ENCODE assay signal across 21 mouse cellular contexts in the genomic region with DNA sequence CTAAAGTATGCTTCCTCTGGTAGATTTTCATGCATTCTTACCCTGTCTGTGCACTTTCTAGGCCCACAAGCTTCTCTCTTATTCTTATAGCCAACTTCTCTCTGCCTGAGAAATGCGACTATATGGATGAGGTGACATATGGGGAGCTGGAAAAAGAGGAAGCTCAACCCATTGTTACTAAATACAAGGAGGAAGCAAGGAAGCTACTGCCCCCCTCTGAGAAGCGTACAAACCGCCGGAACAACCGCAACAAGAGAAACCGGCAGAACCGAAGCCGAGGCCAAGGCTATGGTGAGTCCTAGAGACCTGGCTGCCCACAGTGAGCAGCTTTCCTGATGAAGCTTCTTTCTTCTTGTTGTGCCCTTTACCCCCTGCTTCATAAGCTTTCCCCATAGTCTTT. TPM values are rescaled to one million over a fixed set of nuclear protein-coding genes. Genes with fewer than 3 reads are reported as not detected.
DNase-seq lines count a peak whose midpoint lies in the region; ATAC-seq and TF ChIP-seq lines count a peak whose summit lies in the region.
"Had no signal": no experiment of that assay in that cellular context is flagged by ENCODE, and none has a peak within 500 bp of the region (broad histone marks: within the 10 kb centered on the region; RNA-seq: fewer than 3 reads in every experiment).

Gene AC129217.1, plus strand, starts transcription at position 114 of the 400 bp plus-strand sequence.

- WGBS in heart, embryonic 13.5 days = 87% methylated on average over 8 of the region's 8 CpGs
- WGBS in lung, embryonic 14.5 days = 88% methylated on average over 8 of the region's 8 CpGs
- WGBS in midbrain, embryonic 13.5 days = 92% methylated on average over 8 of the region's 8 CpGs

- H3K4me2 ChIP-seq in heart, embryonic 13.5 days = no peak within 1 kb of the TSS
- no peak within 1 kb of the TSS for H3K4me2 ChIP-seq in lung, embryonic 14.5 days
- H3K4me2 ChIP-seq in midbrain, embryonic 13.5 days (replicated peaks) = no peak within 1 kb of the TSS
- H3K4me2 ChIP-seq: heart, embryonic 11.5 days; intestine, embryonic 15.5 days; midbrain, embryonic 11.5 days; stomach, embryonic 15.5 days had no signal

- intact Hi-C loops in heart, postnatal 14 days (cut with DNase I) = loop anchor here (5.0 kb wide), 1 partner anchor 83 kb away; no protein-coding TSS in a partner anchor
- intact Hi-C loops in heart, postnatal 36 days (cut with DNase I) = no loop called here

- H3K27ac ChIP-seq in heart, embryonic 13.5 days (replicated peaks) = no peak within 1 kb of the TSS
- no peak within 1 kb of the TSS for H3K27ac ChIP-seq in lung, embryonic 14.5 days (ENCODE audit: low read depth)
- H3K27ac ChIP-seq in midbrain, embryonic 13.5 days = no peak within 1 kb of the TSS
- H3K27ac ChIP-seq: intestine, embryonic 15.5 days; liver, embryonic 14.5 days; stomach, embryonic 15.5 days had no signal

- no peak for DNase-seq in heart, postnatal 14 days
- DNase-seq in lung, embryonic 14.5 days = peak; percentile 11
- no peak for DNase-seq in lung, postnatal 10 days
- no peak for DNase-seq in heart, postnatal 36 days
- no peak for DNase-seq in heart, postnatal 4 days
- DNase-seq: adrenal gland, adult 8-10 months; cerebellum, postnatal 14 days; gastrocnemius, postnatal 36 days; spleen, adult 18-20 months had no signal

- ATAC-seq in heart, embryonic 13.5 days (ENCODE audit: extremely low read depth, insufficient number of reproducible peaks, low FRiP score, low TSS enrichment) = no peak
- no peak for ATAC-seq in lung, embryonic 14.5 days (ENCODE audit: insufficient read depth)
- peak; percentile 78 for ATAC-seq in hematopoietic stem cell, adult 5-6 weeks (replicated peaks in 1 of 2; ENCODE audit: insufficient read depth in 1 of 2, low FRiP score in 2 of 2, low TSS enrichment in 1 of 2, low read depth in 1 of 2, poor library complexity in 2 of 2, severe bottlenecking in 2 of 2)
- ATAC-seq in midbrain, embryonic 13.5 days = no peak
- ATAC-seq: intestine, embryonic 15.5 days had no signal

- H3K9ac ChIP-seq in heart, embryonic 13.5 days = peak within 1 kb of the TSS; percentile 14; the same call in 1 of the 2 replicates
- H3K9ac ChIP-seq in lung, embryonic 14.5 days = no peak within 1 kb of the TSS
- no peak within 1 kb of the TSS for H3K9ac ChIP-seq in midbrain, embryonic 13.5 days (replicated peaks)
- H3K9ac ChIP-seq: intestine, embryonic 15.5 days; liver, embryonic 14.5 days; stomach, embryonic 15.5 days had no signal

- no peaks in the 10 kb centered on the region for H3K4me1 ChIP-seq in heart, embryonic 13.5 days
- H3K4me1 ChIP-seq in lung, embryonic 14.5 days (ENCODE audit: insufficient read depth) = no peaks in the 10 kb centered on the region
- H3K4me1 ChIP-seq in midbrain, embryonic 13.5 days (replicated peaks) = no peaks in the 10 kb centered on the region
- H3K4me1 ChIP-seq: intestine, embryonic 15.5 days; stomach, embryonic 15.5 days had no signal

- H3K9me3 ChIP-seq in heart, embryonic 13.5 days = no peaks in the 10 kb centered on the region
- H3K9me3 ChIP-seq in lung, embryonic 14.5 days (ENCODE audit: low read depth, low read length) = no peaks in the 10 kb centered on the region
- H3K9me3 ChIP-seq in midbrain, embryonic 13.5 days = no peaks in the 10 kb centered on the region
- H3K9me3 ChIP-seq: intestine, embryonic 15.5 days; stomach, embryonic 15.5 days had no signal

- H3K27me3 ChIP-seq in heart, embryonic 13.5 days (replicated peaks) = no peaks in the 10 kb centered on the region
- H3K27me3 ChIP-seq in lung, embryonic 14.5 days (ENCODE audit: insufficient read depth, low read length) = no peaks in the 10 kb centered on the region
- no peaks in the 10 kb centered on the region for H3K27me3 ChIP-seq in midbrain, embryonic 13.5 days
- H3K27me3 ChIP-seq: intestine, embryonic 15.5 days; stomach, embryonic 15.5 days had no signal

- TF ChIP-seq CTCF in lung, embryonic 14.5 days (IDR thresholded peaks at IDR 0.05; ENCODE audit: low read depth) = no peak

- H3K4me3 ChIP-seq in heart, embryonic 13.5 days = no peak within 1 kb of the TSS
- H3K4me3 ChIP-seq in lung, embryonic 14.5 days (ENCODE audit: low read depth, low read length) = no peak within 1 kb of the TSS
- H3K4me3 ChIP-seq in midbrain, embryonic 13.5 days (replicated peaks) = no peak within 1 kb of the TSS
- H3K4me3 ChIP-seq: intestine, embryonic 15.5 days; stomach, embryonic 15.5 days had no signal

- H3K36me3 ChIP-seq in heart, embryonic 13.5 days = peaks cover 100% of the 10 kb centered on the region
- peaks cover 100% of the 10 kb centered on the region for H3K36me3 ChIP-seq in lung, embryonic 14.5 days (ENCODE audit: insufficient read depth)
- peaks cover 98% of the 10 kb centered on the region for H3K36me3 ChIP-seq in midbrain, embryonic 13.5 days

RNA-seq across cellular contexts. Expression of gene AC129217.1, which starts in this region (rescaled TPM):
- not detected in 2 replicates for polyA plus RNA-seq in heart, embryonic 13.5 days (2015; fragmentation: Nextera tagmentation; extraction: Ambion mirVana)
- not detected for total RNA-seq in heart, postnatal 14 days (2021)
- polyA plus RNA-seq in lung, embryonic 14.5 days (2014; fragmentation: Nextera tagmentation; extraction: Ambion mirVana) = not detected in 2 replicates
- not detected in 2 replicates for total RNA-seq in hematopoietic stem cell, adult 5-6 weeks (2017)
- polyA plus RNA-seq in midbrain, embryonic 13.5 days (2015; fragmentation: Nextera tagmentation; extraction: Ambion mirVana) = not detected in 2 replicates
- not detected for total RNA-seq in heart, postnatal 36 days (2021)
- total RNA-seq in heart, postnatal 4 days (2021) = not detected
- total RNA-seq: adrenal gland, adult 8-10 months; left cerebral cortex, postnatal 14 days had no signal
- polyA plus RNA-seq: embryonic facial prominence, embryonic 11.5 days; heart, embryonic 11.5 days; hindbrain, embryonic 11.5 days; intestine, embryonic 15.5 days; kidney, embryonic 16.5 days; midbrain, embryonic 11.5 days; stomach, embryonic 15.5 days had no signal

Comparison
In these comparisons a context has a peak if more than half of its experiments do, and no peak if none do; other contexts are left out.
1. Peak in DNase-seq in lung, embryonic 14.5 days; RNA of the gene not detected or under 1 TPM.
2. Peak in ATAC-seq in hematopoietic stem cell, adult 5-6 weeks; RNA of the gene not detected or under 1 TPM.